In the genomic region with DNA sequence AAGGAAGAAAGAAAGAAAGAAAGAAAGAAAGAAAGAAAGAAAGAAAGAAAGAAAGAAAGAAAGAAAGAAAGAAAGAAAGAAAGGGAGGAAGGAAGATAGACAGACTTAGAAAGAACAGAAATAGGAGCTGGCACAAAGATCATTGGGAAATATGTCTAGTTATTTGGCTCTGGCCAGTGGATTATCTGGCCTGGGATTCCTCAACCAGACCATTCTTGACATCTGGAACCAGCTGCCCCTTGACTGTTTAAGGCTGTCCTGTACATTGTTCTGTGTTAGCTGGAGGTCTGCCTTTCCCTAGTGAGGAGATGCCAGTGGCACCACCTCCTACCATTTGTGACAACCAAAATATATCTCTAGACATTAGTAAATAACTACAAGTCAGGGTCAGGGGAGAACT, we compare ENCODE assay signal across 27 mouse cellular contexts.
"Had no signal": no experiment of that assay in that cellular context is flagged by ENCODE, and none has a peak within 500 bp of the region (broad histone marks: within the 10 kb centered on the region; RNA-seq: fewer than 3 reads in every experiment).

No protein-coding gene starts in this region.

- H3K4me3 ChIP-seq: embryonic facial prominence, embryonic 10.5 days; embryonic facial prominence, embryonic 12.5 days; embryonic facial prominence, embryonic 13.5 days; embryonic facial prominence, embryonic 15.5 days; erythroblast, embryonic 14.5 days; forebrain, embryonic 10.5 days; forebrain, embryonic 12.5 days; forebrain, embryonic 13.5 days; forebrain, embryonic 15.5 days; gastrocnemius, adult 2 months; heart, adult 2 months had no signal

- H3K36me3 ChIP-seq: embryonic facial prominence, embryonic 10.5 days; embryonic facial prominence, embryonic 12.5 days; embryonic facial prominence, embryonic 13.5 days; embryonic facial prominence, embryonic 15.5 days; forebrain, embryonic 10.5 days; forebrain, embryonic 12.5 days; forebrain, embryonic 15.5 days had no signal

- H3K9ac ChIP-seq: embryonic facial prominence, embryonic 12.5 days; embryonic facial prominence, embryonic 13.5 days; embryonic facial prominence, embryonic 15.5 days; forebrain, embryonic 12.5 days; forebrain, embryonic 13.5 days; forebrain, embryonic 15.5 days; forebrain, postnatal 0 days had no signal

- H3K4me2 ChIP-seq: embryonic facial prominence, embryonic 12.5 days; embryonic facial prominence, embryonic 13.5 days; embryonic facial prominence, embryonic 15.5 days; forebrain, embryonic 12.5 days; forebrain, embryonic 13.5 days; forebrain, embryonic 15.5 days had no signal

- DNase-seq: cerebellum, adult 2 months; cerebellum, adult 8-10 months; cerebellum, adult 9-10 months; cerebellum, adult 9-11 months; cerebellum, postnatal 10 days; cerebellum, postnatal 14 days; cerebellum, postnatal 25 days; cerebellum, postnatal 36 days; embryo, embryonic 11 days; forebrain, postnatal 0 days; gastrocnemius, adult 2 months; gastrocnemius, postnatal 10 days; gastrocnemius, postnatal 14 days; gastrocnemius, postnatal 25 days; gastrocnemius, postnatal 36 days; heart, adult 2 months had no signal

- H3K27ac ChIP-seq: embryonic facial prominence, embryonic 10.5 days; embryonic facial prominence, embryonic 12.5 days; embryonic facial prominence, embryonic 13.5 days; embryonic facial prominence, embryonic 15.5 days; forebrain, embryonic 10.5 days; forebrain, embryonic 12.5 days; forebrain, embryonic 13.5 days; forebrain, embryonic 15.5 days; gastrocnemius, adult 2 months; heart, adult 2 months had no signal

- H3K27me3 ChIP-seq: embryonic facial prominence, embryonic 12.5 days; embryonic facial prominence, embryonic 13.5 days; embryonic facial prominence, embryonic 15.5 days; forebrain, embryonic 12.5 days; forebrain, embryonic 13.5 days; forebrain, embryonic 15.5 days had no signal

- H3K9me3 ChIP-seq: embryonic facial prominence, embryonic 10.5 days; embryonic facial prominence, embryonic 12.5 days; embryonic facial prominence, embryonic 13.5 days; embryonic facial prominence, embryonic 15.5 days; forebrain, embryonic 10.5 days; forebrain, embryonic 12.5 days; forebrain, embryonic 13.5 days; forebrain, embryonic 15.5 days had no signal

- H3K4me1 ChIP-seq: forebrain, embryonic 15.5 days had no signal

- ATAC-seq: forebrain, embryonic 13.5 days; forebrain, embryonic 14.5 days; forebrain, embryonic 15.5 days; forebrain, embryonic 16.5 days; forebrain, postnatal 0 days had no signal
